ENCODE assay signal across 10 mouse cellular contexts in genomic region chr11:116920746-116921145, GRCm38 (mm10). TPM values are rescaled to one million over a fixed set of nuclear protein-coding genes. Genes with fewer than 3 reads are reported as not detected.
DNase-seq lines count a peak whose midpoint lies in the region; ATAC-seq and TF ChIP-seq lines count a peak whose summit lies in the region.
"Had no signal": no experiment of that assay in that cellular context is flagged by ENCODE, and none has a peak within 500 bp of the region (broad histone marks: within the 10 kb centered on the region; RNA-seq: fewer than 3 reads in every experiment).

No protein-coding gene starts in this region.

- TF ChIP-seq POLR2A in kidney, adult 2 months (IDR thresholded peaks at IDR 0.05; ENCODE audit: low read depth, low read length), result no peak

- 7% methylated on average over 6 of the region's 6 CpGs for WGBS in kidney, adult 2 months
- WGBS in midbrain, postnatal 0 days, result 12% methylated on average over 6 of the region's 6 CpGs

- TF ChIP-seq CTCF in kidney, adult 2 months (conservative IDR thresholded peaks at IDR 0.05; ENCODE audit: insufficient read depth, insufficient read length, low read depth, low read length), result no peak
- TF ChIP-seq CTCF in midbrain, postnatal 0 days (IDR thresholded peaks at IDR 0.05), result no peak

- peaks cover 10% of the 10 kb centered on the region for H3K27me3 ChIP-seq in kidney, adult 2 months (replicated peaks; ENCODE audit: control insufficient read depth, insufficient read depth, low read length)
- H3K27me3 ChIP-seq in midbrain, postnatal 0 days (ENCODE audit: insufficient read depth, low read length), result no peaks in the 10 kb centered on the region

- H3K4me1 ChIP-seq in kidney, adult 2 months (ENCODE audit: control insufficient read depth, insufficient read depth, low read length), result no peaks in the 10 kb centered on the region
- H3K4me1 ChIP-seq in midbrain, postnatal 0 days (ENCODE audit: insufficient read depth, low read length), result peaks cover 12% of the 10 kb centered on the region; the same call in 1 of the 2 replicates

- no peaks in the 10 kb centered on the region for H3K9me3 ChIP-seq in midbrain, postnatal 0 days (ENCODE audit: low read length)

- H3K9ac ChIP-seq in midbrain, postnatal 0 days (replicated peaks; ENCODE audit: low read length, poor library complexity, severe bottlenecking), result peak overlapping the region; percentile 97

- DNase-seq in kidney, postnatal 10 days, result peak; percentile 66
- no peak for DNase-seq in kidney, adult 2 months
- DNase-seq in embryo, embryonic 10 days (ENCODE audit: low spot score), result peak; percentile 81
- peak; percentile 66 for DNase-seq in forelimb bud, embryonic 11.5 days (ENCODE audit: low read depth, low spot score)
- no peak for DNase-seq in midbrain, postnatal 0 days (ENCODE audit: low spot score)
- DNase-seq in T-cell, adult 2 months (ENCODE audit: low spot score), result no peak
- DNase-seq in layer of hippocampus, postnatal 36 days, result no peak
- no peak for DNase-seq in layer of hippocampus, postnatal 14 days (ENCODE audit: low spot score in 2 of 2)
- DNase-seq: gastrocnemius, postnatal 14 days; lung, adult 2 months had no signal

- H3K27ac ChIP-seq in kidney, adult 2 months (ENCODE audit: insufficient read depth, low read depth, low read length), result no peak overlapping the region
- no peak overlapping the region; the same call in 1 of the 2 replicates for H3K27ac ChIP-seq in midbrain, postnatal 0 days (ENCODE audit: low read depth, low read length)

- H3K4me3 ChIP-seq in kidney, adult 2 months (ENCODE audit: insufficient read depth, low read depth, low read length), result no peak overlapping the region
- peak overlapping the region; percentile 81 for H3K4me3 ChIP-seq in midbrain, postnatal 0 days (ENCODE audit: low read depth, low read length)

- peak overlapping the region; percentile 94 for H3K4me2 ChIP-seq in midbrain, postnatal 0 days (ENCODE audit: low read depth, low read length, poor library complexity, severe bottlenecking)

- no peaks in the 10 kb centered on the region for H3K36me3 ChIP-seq in kidney, adult 2 months (ENCODE audit: control insufficient read depth, insufficient read depth, low read length)
- H3K36me3 ChIP-seq in midbrain, postnatal 0 days (ENCODE audit: insufficient read depth, low read length), result peaks cover 24% of the 10 kb centered on the region

- ATAC-seq in midbrain, postnatal 0 days (ENCODE audit: low FRiP score), result no peak

RNA-seq across cellular contexts. Expression of gene Mgat5b, which starts 2.1 kb away (rescaled TPM):
- polyA plus RNA-seq in kidney, adult 2 months (2012; rRNA removed), result 0.94 and 1.4 TPM in 2 replicates
- 104 and 133 TPM in 2 replicates for total RNA-seq in midbrain, postnatal 0 days (2014; rRNA removed)
- polyA plus RNA-seq in midbrain, postnatal 0 days (2015; fragmentation: Nextera tagmentation; extraction: Ambion mirVana), result 23.7 and 24.7 TPM in 2 replicates
- total RNA-seq in layer of hippocampus, postnatal 36 days (2021), result 10 to 100 TPM; 44.9 to 51.7 TPM
- total RNA-seq in layer of hippocampus, postnatal 14 days (2021), result 10 to 100 TPM; 44.1 to 44.5 TPM

Comparison
In these comparisons a context has a peak if more than half of its experiments do, and no peak if none do; other contexts are left out.
1. DNase-seq: peak in kidney, postnatal 10 days (single experiment), embryo, embryonic 10 days (single experiment) and forelimb bud, embryonic 11.5 days (single experiment); none in kidney, adult 2 months (single experiment), midbrain, postnatal 0 days (single experiment), T-cell, adult 2 months (single experiment), layer of hippocampus, postnatal 36 days (0 of 2) and layer of hippocampus, postnatal 14 days (0 of 2).